Mouse (Mus musculus): Measurements from ENCODE around the gene Vmn1r163. TPM values are rescaled to one million over a fixed set of nuclear protein-coding genes. Genes with fewer than 3 reads are reported as not detected.
"Not testable (repeated sequence)": the region's sequence is repeated elsewhere in the genome, so short reads cannot be mapped to it uniquely, and the experiment has no call there.

Gene Vmn1r163
- polyA plus RNA-seq (2014; fragmentation: Nextera tagmentation; extraction: Ambion mirVana): not detected in 2 replicates

GRCm38 (mm10) chr7:23055240-23055639 is at the start of gene Vmn1r163:
Gene Vmn1r163 (plus strand): TSS chr7:23055540.
- H3K27me3 ChIP-seq (ENCODE audit: insufficient read depth, low read length); H3K27ac ChIP-seq (ENCODE audit: low read depth); DNase-seq; H3K36me3 ChIP-seq (ENCODE audit: insufficient read depth); H3K4me1 ChIP-seq (ENCODE audit: insufficient read depth); H3K4me3 ChIP-seq (ENCODE audit: low read depth, low read length); ATAC-seq (ENCODE audit: insufficient read depth); H3K9ac ChIP-seq; H3K4me2 ChIP-seq; H3K9me3 ChIP-seq (ENCODE audit: low read depth, low read length): not testable (repeated sequence)
- WGBS: no CpG with 5 or more reads among the region's 1 CpGs

- H3K9me3 ChIP-seq (ENCODE audit: low read depth, low read length); ATAC-seq (ENCODE audit: insufficient read depth); H3K4me1 ChIP-seq (ENCODE audit: insufficient read depth); H3K9ac ChIP-seq; H3K4me3 ChIP-seq (ENCODE audit: low read depth, low read length); H3K36me3 ChIP-seq (ENCODE audit: insufficient read depth); H3K27ac ChIP-seq (ENCODE audit: low read depth); DNase-seq; H3K27me3 ChIP-seq (ENCODE audit: insufficient read depth, low read length); H3K4me2 ChIP-seq: not testable (repeated sequence)
- WGBS: no CpG with 5 or more reads among the region's 3 CpGs
These were observed 35.5 kb upstream of the Vmn1r163 start, which contains the start of gene Gm4216 for GRCm38 (mm10) chr7:23019823-23020222. Gene Gm4216 (minus strand): TSS chr7:23019923.

GRCm38 (mm10) chr7:23067356-23067755 is 12.0 kb downstream of the Vmn1r163 start, which contains the start of gene Gm8720:
Gene Gm8720 (minus strand): TSS chr7:23067456.
- not testable (repeated sequence) for H3K9ac ChIP-seq; H3K4me3 ChIP-seq (ENCODE audit: low read depth, low read length); DNase-seq; H3K36me3 ChIP-seq (ENCODE audit: insufficient read depth); H3K4me2 ChIP-seq; ATAC-seq (ENCODE audit: insufficient read depth); H3K9me3 ChIP-seq (ENCODE audit: low read depth, low read length); H3K27me3 ChIP-seq (ENCODE audit: insufficient read depth, low read length); H3K27ac ChIP-seq (ENCODE audit: low read depth); H3K4me1 ChIP-seq (ENCODE audit: insufficient read depth)
- no CpG with 5 or more reads among the region's 1 CpGs for WGBS

Other genes with a start within 250 kb of the Vmn1r163 start
- gene Vmn1r159, start 211.9 kb upstream of the Vmn1r163 start, polyA plus RNA-seq (2014; fragmentation: Nextera tagmentation; extraction: Ambion mirVana): not detected in 2 replicates
- gene Vmn1r160, start 184.3 kb upstream of the Vmn1r163 start, polyA plus RNA-seq (2014; fragmentation: Nextera tagmentation; extraction: Ambion mirVana): not detected in 2 replicates
- not detected in 2 replicates for gene Gm4214, start 70.9 kb upstream of the Vmn1r163 start, polyA plus RNA-seq (2014; fragmentation: Nextera tagmentation; extraction: Ambion mirVana)
- not detected in 2 replicates for gene Gm4216, start 35.6 kb upstream of the Vmn1r163 start, polyA plus RNA-seq (2014; fragmentation: Nextera tagmentation; extraction: Ambion mirVana)
- not detected in 2 replicates for gene Gm8720, start 11.9 kb downstream of the Vmn1r163 start, polyA plus RNA-seq (2014; fragmentation: Nextera tagmentation; extraction: Ambion mirVana)
- gene Gm10662, start 88.9 kb downstream of the Vmn1r163 start, polyA plus RNA-seq (2014; fragmentation: Nextera tagmentation; extraction: Ambion mirVana): not detected in 2 replicates
- not detected in 2 replicates for gene Vmn1r165, start 161.8 kb downstream of the Vmn1r163 start, polyA plus RNA-seq (2014; fragmentation: Nextera tagmentation; extraction: Ambion mirVana)
- not detected in 2 replicates for gene Vmn1r166, start 196.1 kb downstream of the Vmn1r163 start, polyA plus RNA-seq (2014; fragmentation: Nextera tagmentation; extraction: Ambion mirVana)
- not detected in 2 replicates for gene Gm6902, start 223.4 kb downstream of the Vmn1r163 start, polyA plus RNA-seq (2014; fragmentation: Nextera tagmentation; extraction: Ambion mirVana)
- gene Nlrp4e, start 245.7 kb downstream of the Vmn1r163 start, polyA plus RNA-seq (2014; fragmentation: Nextera tagmentation; extraction: Ambion mirVana): not detected in 2 replicates

Measured in lung, embryonic 14.5 days (tissue).